Mouse (Mus musculus): ENCODE measurements around the gene Pdzrn3.
A peak's percentile ranks its signal among the peaks of the same experiment; 100 is the strongest.

Pdzrn3 gene

GRCm38 (mm10) chr6:101291944-101292343 lies 85.8 kb downstream of the Pdzrn3 start:
- DNase-seq (ENCODE audit: low spot score in 2 of 2) = no peak

GRCm38 (mm10) chr6:101290160-101290559 lies 87.5 kb downstream of the Pdzrn3 start:
- no peak for DNase-seq (ENCODE audit: low spot score in 2 of 2)

- DNase-seq (ENCODE audit: low spot score in 2 of 2) = no peak
Observed at GRCm38 (mm10) chr6:101289428-101289827, 88.3 kb downstream of the Pdzrn3 start.

GRCm38 (mm10) chr6:101287566-101288173 lies 90.0 kb downstream of the Pdzrn3 start:
- DNase-seq (ENCODE audit: low spot score in 2 of 2) = no peak

- no peak for DNase-seq (ENCODE audit: low spot score in 2 of 2)
Observed at GRCm38 (mm10) chr6:101287077-101287476, 90.6 kb downstream of the Pdzrn3 start.

GRCm38 (mm10) chr6:101284368-101284955 lies 93.2 kb downstream of the Pdzrn3 start:
- DNase-seq (ENCODE audit: low spot score in 2 of 2) = no peak

- DNase-seq (ENCODE audit: low spot score in 2 of 2) = no peak
Observed at GRCm38 (mm10) chr6:101283891-101284290, 93.8 kb downstream of the Pdzrn3 start.

- DNase-seq (ENCODE audit: low spot score in 2 of 2) = no peak
Observed at GRCm38 (mm10) chr6:101281644-101282043, 96.1 kb downstream of the Pdzrn3 start.

- no peak for DNase-seq (ENCODE audit: low spot score in 2 of 2)
Observed at GRCm38 (mm10) chr6:101280811-101281218, 96.9 kb downstream of the Pdzrn3 start.

- peak; percentile 26 to 37 for DNase-seq (ENCODE audit: low spot score in 2 of 2)
Observed at GRCm38 (mm10) chr6:101278286-101278932, 99.3 kb downstream of the Pdzrn3 start.

GRCm38 (mm10) chr6:101276261-101276660 lies 101.4 kb downstream of the Pdzrn3 start:
- no peak for DNase-seq (ENCODE audit: low spot score in 2 of 2)

GRCm38 (mm10) chr6:101275806-101276205 lies 101.9 kb downstream of the Pdzrn3 start:
- DNase-seq (ENCODE audit: low spot score in 2 of 2) = no peak

GRCm38 (mm10) chr6:101274846-101275245 lies 102.9 kb downstream of the Pdzrn3 start:
- DNase-seq (ENCODE audit: low spot score in 2 of 2) = peak in 1 of 2 experiments; percentile 28

- DNase-seq (ENCODE audit: low spot score in 2 of 2) = no peak
Observed at GRCm38 (mm10) chr6:101272256-101272655, 105.4 kb downstream of the Pdzrn3 start.

- DNase-seq (ENCODE audit: low spot score in 2 of 2) = no peak
Observed at GRCm38 (mm10) chr6:101271378-101272135, 106.1 kb downstream of the Pdzrn3 start.

GRCm38 (mm10) chr6:101270095-101270826 lies 107.4 kb downstream of the Pdzrn3 start:
- DNase-seq (ENCODE audit: low spot score in 2 of 2) = no peak

GRCm38 (mm10) chr6:101269335-101270094 lies 108.2 kb downstream of the Pdzrn3 start:
- no peak for DNase-seq (ENCODE audit: low spot score in 2 of 2)

GRCm38 (mm10) chr6:101268266-101268665 lies 109.4 kb downstream of the Pdzrn3 start:
- no peak for DNase-seq (ENCODE audit: low spot score in 2 of 2)

- peak; percentile 54 to 79 for DNase-seq (ENCODE audit: low spot score in 2 of 2)
Observed at GRCm38 (mm10) chr6:101266787-101267186, 110.9 kb downstream of the Pdzrn3 start.

GRCm38 (mm10) chr6:101263544-101263943 lies 114.2 kb downstream of the Pdzrn3 start:
- DNase-seq (ENCODE audit: low spot score in 2 of 2) = no peak

GRCm38 (mm10) chr6:101261513-101261912 lies 116.2 kb downstream of the Pdzrn3 start:
- no peak for DNase-seq (ENCODE audit: low spot score in 2 of 2)
